Mouse (Mus musculus): ENCODE measurements at regions not wholly inside any gene's neighbourhood (a gene's known extent, or its start where the extent isn't known, plus 50 kb on each side); places are given as distances from the start of the nearest gene placed in this dataset.

- DNase-seq (ENCODE audit: low spot score) (no peak), ATAC-seq (ENCODE audit: insufficient read depth, low read depth) (no peak)
- Histone ChIP-seq H3K27me3 (ENCODE audit: control insufficient read depth, insufficient read depth, low read length) (no peaks in the 10 kb centered on the region), H3K27ac (ENCODE audit: low read depth) (no peak overlapping the region), H3K9me3 (replicated peaks; ENCODE audit: control insufficient read depth, low read length) (no peaks in the 10 kb centered on the region), H3K4me3 (ENCODE audit: low read depth, low read length) (no peak overlapping the region), H3K4me1 (ENCODE audit: control insufficient read depth, insufficient read depth) (peaks cover 14% of the 10 kb centered on the region), H3K36me3 (replicated peaks; ENCODE audit: control insufficient read depth, insufficient read depth, low read length) (no peaks in the 10 kb centered on the region), H3K4me2 (ENCODE audit: low read depth, low read length) (no peak overlapping the region), H3K9ac (replicated peaks; ENCODE audit: low read depth, low read length) (no peak overlapping the region)
- TF ChIP-seq EP300 (IDR thresholded peaks at IDR 0.05; ENCODE audit: low read depth), result no peak
- no peak for TF ChIP-seq CTCF (IDR thresholded peaks at IDR 0.05; ENCODE audit: low read depth)
- 61% methylated on average over 10 of the region's 10 CpGs for WGBS
Observed at GRCm38 (mm10) chr14:76917139-76917929, 119.2 kb upstream of the Ccdc122 start.

DNA sequence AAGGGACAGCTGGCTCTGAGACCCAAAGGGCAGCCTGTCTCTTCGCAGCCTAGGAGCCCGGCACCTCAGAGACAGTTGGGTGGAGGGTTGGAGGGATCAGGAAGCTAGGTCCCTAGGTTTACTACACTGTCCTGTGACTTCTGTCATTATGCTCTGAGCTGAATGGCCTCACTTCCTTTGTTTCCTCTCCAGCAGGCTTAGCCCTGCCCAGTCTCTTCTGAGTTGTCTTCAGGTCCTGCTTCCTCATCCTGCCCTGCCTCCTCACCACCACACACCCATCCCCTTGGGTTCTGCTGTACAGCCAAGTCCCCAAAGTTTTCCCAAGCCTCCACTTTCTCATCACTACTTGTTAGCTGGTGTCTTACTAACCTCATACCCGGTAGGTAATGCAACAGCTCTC lies 122.7 kb upstream of the Ccdc122 start:
- no peaks in the 10 kb centered on the region for H3K27me3 ChIP-seq (ENCODE audit: control insufficient read depth, insufficient read depth, low read length)
- TF ChIP-seq EP300 (IDR thresholded peaks at IDR 0.05; ENCODE audit: low read depth), result no peak
- TF ChIP-seq CTCF (IDR thresholded peaks at IDR 0.05; ENCODE audit: low read depth), result no peak
- no peaks in the 10 kb centered on the region for H3K36me3 ChIP-seq (replicated peaks; ENCODE audit: control insufficient read depth, insufficient read depth, low read length)
- DNase-seq (ENCODE audit: low spot score) (no peak), ATAC-seq (ENCODE audit: insufficient read depth, low read depth) (no peak)
- 79% methylated on average over 3 of the region's 3 CpGs for WGBS
- no peaks in the 10 kb centered on the region for H3K9me3 ChIP-seq (replicated peaks; ENCODE audit: control insufficient read depth, low read length)
- H3K4me3 ChIP-seq (ENCODE audit: low read depth, low read length), result no peak overlapping the region
- H3K9ac ChIP-seq (replicated peaks; ENCODE audit: low read depth, low read length), result no peak overlapping the region
- no peak overlapping the region for H3K27ac ChIP-seq (ENCODE audit: low read depth)
- H3K4me2 ChIP-seq (ENCODE audit: low read depth, low read length), result no peak overlapping the region
- H3K4me1 ChIP-seq (ENCODE audit: control insufficient read depth, insufficient read depth), result peaks cover 17% of the 10 kb centered on the region

- Histone ChIP-seq H3K27me3 (ENCODE audit: control insufficient read depth, insufficient read depth, low read length) (no peaks in the 10 kb centered on the region), H3K36me3 (replicated peaks; ENCODE audit: control insufficient read depth, insufficient read depth, low read length) (no peaks in the 10 kb centered on the region), H3K9ac (replicated peaks; ENCODE audit: low read depth, low read length) (no peak overlapping the region), H3K4me1 (ENCODE audit: control insufficient read depth, insufficient read depth) (peaks cover 17% of the 10 kb centered on the region), H3K4me2 (ENCODE audit: low read depth, low read length) (no peak overlapping the region), H3K27ac (ENCODE audit: low read depth) (no peak overlapping the region), H3K4me3 (ENCODE audit: low read depth, low read length) (no peak overlapping the region), H3K9me3 (replicated peaks; ENCODE audit: control insufficient read depth, low read length) (no peaks in the 10 kb centered on the region)
- 19% methylated on average over 8 of the region's 8 CpGs for WGBS
- DNase-seq (ENCODE audit: low spot score) (peak; percentile 16), ATAC-seq (ENCODE audit: insufficient read depth, low read depth) (no peak)
- no peak for TF ChIP-seq EP300 (IDR thresholded peaks at IDR 0.05; ENCODE audit: low read depth)
- TF ChIP-seq CTCF (IDR thresholded peaks at IDR 0.05; ENCODE audit: low read depth), result no peak
Observed at GRCm38 (mm10) chr14:76912301-76913001, 124.1 kb upstream of the Ccdc122 start.

GRCm38 (mm10) chr14:76911271-76911670 lies 125.3 kb upstream of the Ccdc122 start:
- no peak for TF ChIP-seq EP300 (IDR thresholded peaks at IDR 0.05; ENCODE audit: low read depth)
- Histone ChIP-seq H3K4me3 (ENCODE audit: low read depth, low read length) (no peak overlapping the region), H3K36me3 (replicated peaks; ENCODE audit: control insufficient read depth, insufficient read depth, low read length) (no peaks in the 10 kb centered on the region), H3K9me3 (replicated peaks; ENCODE audit: control insufficient read depth, low read length) (no peaks in the 10 kb centered on the region), H3K27ac (ENCODE audit: low read depth) (no peak overlapping the region), H3K4me1 (ENCODE audit: control insufficient read depth, insufficient read depth) (peaks cover 17% of the 10 kb centered on the region), H3K9ac (replicated peaks; ENCODE audit: low read depth, low read length) (no peak overlapping the region), H3K27me3 (ENCODE audit: control insufficient read depth, insufficient read depth, low read length) (no peaks in the 10 kb centered on the region), H3K4me2 (ENCODE audit: low read depth, low read length) (no peak overlapping the region)
- ATAC-seq (ENCODE audit: insufficient read depth, low read depth), result no peak
- WGBS, result 70% methylated on average over 5 of the region's 5 CpGs
- no peak for DNase-seq (ENCODE audit: low spot score)

DNA sequence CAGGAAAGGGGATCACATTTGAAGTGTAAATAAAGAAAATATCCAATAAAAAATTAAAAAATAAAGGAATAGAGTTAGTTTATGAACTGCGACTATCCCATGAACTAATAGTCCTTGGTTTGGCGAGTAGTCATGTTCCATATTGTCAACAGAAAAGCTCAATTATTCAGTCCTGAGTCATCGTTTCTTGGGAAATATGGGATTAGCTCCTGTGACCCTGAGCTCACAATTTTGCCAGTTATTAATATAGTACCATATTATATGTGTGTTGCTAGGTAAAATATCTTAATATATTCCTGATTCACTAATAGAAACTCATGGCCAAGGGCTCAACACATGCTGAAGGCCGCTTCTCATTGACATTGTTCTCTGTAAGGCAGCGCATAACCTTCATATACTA lies 126.4 kb upstream of the Ccdc122 start:
- peaks cover 17% of the 10 kb centered on the region for H3K4me1 ChIP-seq (ENCODE audit: control insufficient read depth, insufficient read depth)
- no peak overlapping the region for H3K4me2 ChIP-seq (ENCODE audit: low read depth, low read length)
- H3K9me3 ChIP-seq (replicated peaks; ENCODE audit: control insufficient read depth, low read length), result no peaks in the 10 kb centered on the region
- no peak for TF ChIP-seq CTCF (IDR thresholded peaks at IDR 0.05; ENCODE audit: low read depth)
- TF ChIP-seq EP300 (IDR thresholded peaks at IDR 0.05; ENCODE audit: low read depth), result no peak
- H3K36me3 ChIP-seq (replicated peaks; ENCODE audit: control insufficient read depth, insufficient read depth, low read length), result no peaks in the 10 kb centered on the region
- WGBS, result 89% methylated on average over 5 of the region's 5 CpGs
- no peaks in the 10 kb centered on the region for H3K27me3 ChIP-seq (ENCODE audit: control insufficient read depth, insufficient read depth, low read length)
- no peak for DNase-seq (ENCODE audit: low spot score)
- no peak overlapping the region for H3K4me3 ChIP-seq (ENCODE audit: low read depth, low read length)
- no peak overlapping the region for H3K9ac ChIP-seq (replicated peaks; ENCODE audit: low read depth, low read length)
- no peak for ATAC-seq (ENCODE audit: insufficient read depth, low read depth)
- H3K27ac ChIP-seq (ENCODE audit: low read depth), result no peak overlapping the region
